Mouse (Mus musculus): ENCODE measurements around the gene Sox18.

GRCm38 (mm10) chr2:181673501-181673900, 2.1 kb upstream of the Sox18 start:
- TF ChIP-seq CTCF (IDR thresholded peaks at IDR 0.05) (no peak), EP300 (IDR thresholded peaks at IDR 0.05; ENCODE audit: insufficient read depth, low read depth, low read length) (no peak)
